Mouse (Mus musculus) large intestine, adult 2 months (tissue): ENCODE measurements around the gene Ifi202b. TPM values are rescaled to one million over a fixed set of nuclear protein-coding genes. Genes with fewer than 3 reads are reported as not detected.
"Not testable (repeated sequence)": the region's sequence is repeated elsewhere in the genome, so short reads cannot be mapped to it uniquely, and the experiment has no call there.

ENCODE experiments used
- DNase-seq: peaks from one replicate; pipeline ENCODE4 v3.0.0-alpha.2; 2012; ENCODE audit warnings: low read depth, low spot score
- polyA plus RNA-seq: library from polyadenylated mRNA; depleted of rRNA; stranded (reverse); fragments of >200 nt; gene quantifications from 2 replicates; pipeline ENCODE4 v1.2.3, GENCODE M21; 2012; rRNA removed

Ifi202b gene
- polyA plus RNA-seq, 1 experiment: 0.17 TPM

GRCm38 (mm10) chr1:173913256-173913791 is 69.2 kb downstream of the Ifi202b start:
- not testable (repeated sequence) for DNase-seq

Other genes starting within 250 kb of the Ifi202b start
- gene Ifi207, start 241.0 kb downstream of the Ifi202b start, polyA plus RNA-seq: 1.1 and 2.4 TPM in 2 replicates
- gene Ifi204, start 215.8 kb downstream of the Ifi202b start, polyA plus RNA-seq: 0.41 and 0.51 TPM in 2 replicates
- gene Ifi211, start 69.7 kb downstream of the Ifi202b start, polyA plus RNA-seq: 0.31 and 0.45 TPM in 2 replicates
- gene Mndal, start 40.3 kb downstream of the Ifi202b start, polyA plus RNA-seq: 1.6 and 1.7 TPM in 2 replicates
- 2.6 and 3.7 TPM in 2 replicates for gene Ifi203, start 40.1 kb downstream of the Ifi202b start, polyA plus RNA-seq
- gene Ifi205, start 49.1 kb upstream of the Ifi202b start, polyA plus RNA-seq: 0.47 and 0.67 TPM in 2 replicates
- 0.10 and 0.11 TPM in 2 replicates for gene Olfr433, start 58.0 kb upstream of the Ifi202b start, polyA plus RNA-seq
- not detected in 2 replicates for gene Olfr432, start 66.5 kb upstream of the Ifi202b start, polyA plus RNA-seq
- not detected in 2 replicates for gene Olfr430, start 83.9 kb upstream of the Ifi202b start, polyA plus RNA-seq
- gene Olfr429, start 101.6 kb upstream of the Ifi202b start, polyA plus RNA-seq: not detected in 2 replicates
- gene Olfr427, start 114.1 kb upstream of the Ifi202b start, polyA plus RNA-seq: not detected in 2 replicates
- gene Olfr231, start 138.4 kb upstream of the Ifi202b start, polyA plus RNA-seq: not detected in 2 replicates
- not detected in 2 replicates for gene Olfr424, start 148.8 kb upstream of the Ifi202b start, polyA plus RNA-seq
- not detected in 2 replicates for gene Olfr420, start 172.9 kb upstream of the Ifi202b start, polyA plus RNA-seq
- gene Spta1, start 190.0 kb upstream of the Ifi202b start, polyA plus RNA-seq: not detected in 2 replicates